Mouse (Mus musculus): Measurements from ENCODE around the gene Pax1.

Gene Pax1

GRCm38 (mm10) chr2:147361581-147361980 is at the start of gene Pax1:
Pax1 (plus strand) TSS chr2:147361925.
- DNase-seq (ENCODE audit: low spot score): no peak

GRCm38 (mm10) chr2:147321036-147321435 is 40.7 kb upstream of the Pax1 start:
- no peak for DNase-seq (ENCODE audit: low spot score)

GRCm38 (mm10) chr2:147325178-147325577 is 36.5 kb upstream of the Pax1 start:
- DNase-seq (ENCODE audit: low spot score): no peak

GRCm38 (mm10) chr2:147332731-147333130 is 29.0 kb upstream of the Pax1 start:
- DNase-seq (ENCODE audit: low spot score): no peak

GRCm38 (mm10) chr2:147338729-147339128 is 23.0 kb upstream of the Pax1 start:
- DNase-seq (ENCODE audit: low spot score): no peak

GRCm38 (mm10) chr2:147339796-147340195 is 21.9 kb upstream of the Pax1 start:
- DNase-seq (ENCODE audit: low spot score): no peak

- DNase-seq (ENCODE audit: low spot score): peak; percentile 17
These were observed 19.5 kb upstream of the Pax1 start for GRCm38 (mm10) chr2:147342198-147342597.

- DNase-seq (ENCODE audit: low spot score): no peak
These were observed 2.0 kb upstream of the Pax1 start for GRCm38 (mm10) chr2:147359716-147360115.

- DNase-seq (ENCODE audit: low spot score): no peak
These were observed 1.3 kb upstream of the Pax1 start for GRCm38 (mm10) chr2:147360401-147360800.

GRCm38 (mm10) chr2:147360856-147361255 is 869 bp upstream of the Pax1 start:
- no peak for DNase-seq (ENCODE audit: low spot score)

- DNase-seq (ENCODE audit: low spot score): no peak
These were observed 591 bp downstream of the Pax1 start for GRCm38 (mm10) chr2:147362316-147362715.

GRCm38 (mm10) chr2:147363401-147364130 is 1.8 kb downstream of the Pax1 start:
- no peak for DNase-seq (ENCODE audit: low spot score)

- no peak for DNase-seq (ENCODE audit: low spot score)
These were observed 2.5 kb downstream of the Pax1 start for GRCm38 (mm10) chr2:147364198-147364597.

GRCm38 (mm10) chr2:147364982-147365907 is 3.5 kb downstream of the Pax1 start:
- no peak for DNase-seq (ENCODE audit: low spot score)

GRCm38 (mm10) chr2:147365908-147366630 is 4.3 kb downstream of the Pax1 start:
- no peak for DNase-seq (ENCODE audit: low spot score)

- DNase-seq (ENCODE audit: low spot score): no peak
These were observed 5.6 kb downstream of the Pax1 start for GRCm38 (mm10) chr2:147367246-147367820.

GRCm38 (mm10) chr2:147367911-147368591 is 6.3 kb downstream of the Pax1 start:
- DNase-seq (ENCODE audit: low spot score): no peak

- DNase-seq (ENCODE audit: low spot score): no peak
These were observed 7.8 kb downstream of the Pax1 start for GRCm38 (mm10) chr2:147369561-147369960.

GRCm38 (mm10) chr2:147370091-147370490 is 8.4 kb downstream of the Pax1 start:
- DNase-seq (ENCODE audit: low spot score): no peak

GRCm38 (mm10) chr2:147371289-147371688 is 9.6 kb downstream of the Pax1 start:
- DNase-seq (ENCODE audit: low spot score): no peak

GRCm38 (mm10) chr2:147371840-147372239 is 10.1 kb downstream of the Pax1 start:
- DNase-seq (ENCODE audit: low spot score): no peak

Data from layer of hippocampus, adult 11-12 months (tissue).